Mouse (Mus musculus): ENCODE data around the gene Six6. TPM values are rescaled to one million over a fixed set of nuclear protein-coding genes. Genes with fewer than 3 reads are reported as not detected.

Gene Six6
- polyA plus RNA-seq, 1 experiment from 2014 or later: 0.14 TPM

- Histone ChIP-seq H3K4me3 (no peak overlapping the region), H3K27ac (no peak overlapping the region), H3K9me3 (no peaks in the 10 kb centered on the region), H3K36me3 (no peaks in the 10 kb centered on the region), H3K27me3 (ENCODE audit: insufficient read depth, poor library complexity, severe bottlenecking) (peaks cover 87% of the 10 kb centered on the region), H3K4me1 (replicated peaks) (peaks cover 10% of the 10 kb centered on the region; the same call in 1 of the 2 replicates)
- WGBS: 15% methylated on average over 6 of the region's 6 CpGs
- DNase-seq (ENCODE audit: low spot score): peak; percentile 33
Observed at GRCm38 (mm10) chr12:72973161-72973560, 33.5 kb downstream of the Six6 start.

- Histone ChIP-seq H3K9me3 (no peaks in the 10 kb centered on the region), H3K27me3 (ENCODE audit: insufficient read depth, poor library complexity, severe bottlenecking) (peaks cover 69% of the 10 kb centered on the region), H3K36me3 (no peaks in the 10 kb centered on the region), H3K27ac (no peak overlapping the region), H3K4me3 (peak overlapping the region; percentile 40), H3K4me1 (replicated peaks) (peaks cover 10% of the 10 kb centered on the region; the same call in 1 of the 2 replicates)
- 3% methylated on average over 7 of the region's 7 CpGs for WGBS
- no peak for DNase-seq (ENCODE audit: low spot score)
Observed at GRCm38 (mm10) chr12:72976172-72976571, 36.5 kb downstream of the Six6 start.

- H3K4me3 ChIP-seq: peak overlapping the region; percentile 40
- H3K27ac ChIP-seq: no peak overlapping the region
- H3K4me1 ChIP-seq (replicated peaks): peaks cover 10% of the 10 kb centered on the region; the same call in 1 of the 2 replicates
- DNase-seq (ENCODE audit: low spot score): peak; percentile 77
- H3K27me3 ChIP-seq (ENCODE audit: insufficient read depth, poor library complexity, severe bottlenecking): peaks cover 63% of the 10 kb centered on the region
- no peaks in the 10 kb centered on the region for H3K9me3 ChIP-seq
- no peaks in the 10 kb centered on the region for H3K36me3 ChIP-seq
- 4% methylated on average over 12 of the region's 12 CpGs for WGBS
Observed at GRCm38 (mm10) chr12:72976718-72977117, 37.0 kb downstream of the Six6 start.

GRCm38 (mm10) chr12:72977851-72978250 lies 38.2 kb downstream of the Six6 start:
- Histone ChIP-seq H3K27me3 (ENCODE audit: insufficient read depth, poor library complexity, severe bottlenecking) (peaks cover 60% of the 10 kb centered on the region), H3K4me1 (replicated peaks) (peaks cover 10% of the 10 kb centered on the region; the same call in 1 of the 2 replicates), H3K4me3 (no peak overlapping the region), H3K9me3 (no peaks in the 10 kb centered on the region), H3K36me3 (no peaks in the 10 kb centered on the region), H3K27ac (no peak overlapping the region)
- no peak for DNase-seq (ENCODE audit: low spot score)
- WGBS: 88% methylated on average over 3 of the region's 3 CpGs

- Histone ChIP-seq H3K36me3 (no peaks in the 10 kb centered on the region), H3K27me3 (ENCODE audit: insufficient read depth, poor library complexity, severe bottlenecking) (peaks cover 49% of the 10 kb centered on the region), H3K4me1 (replicated peaks) (peaks cover 10% of the 10 kb centered on the region; the same call in 1 of the 2 replicates), H3K27ac (no peak overlapping the region), H3K4me3 (no peak overlapping the region), H3K9me3 (no peaks in the 10 kb centered on the region)
- DNase-seq (ENCODE audit: low spot score): no peak
- 82% methylated on average over 5 of the region's 5 CpGs for WGBS
Observed at GRCm38 (mm10) chr12:72979236-72979635, 39.5 kb downstream of the Six6 start.

DNA sequence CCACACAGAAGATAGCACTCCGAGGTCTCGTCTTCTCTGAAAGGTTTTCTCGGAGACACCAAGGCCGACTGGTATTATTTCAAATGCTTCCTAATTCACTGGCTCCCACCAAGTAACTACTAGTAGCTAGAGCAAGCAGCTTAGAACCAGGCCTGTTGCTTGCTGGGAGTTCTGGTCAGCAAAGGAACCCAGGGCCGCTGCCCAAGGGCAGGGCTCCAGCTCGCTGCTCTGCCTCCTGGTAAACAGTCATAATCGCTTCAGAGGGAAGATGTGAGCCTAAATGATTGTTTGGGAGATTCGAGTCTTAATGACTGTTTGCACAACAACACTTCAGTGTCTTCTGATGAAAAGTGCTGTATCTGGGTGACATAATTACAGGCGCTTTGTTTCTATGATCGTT lies 42.9 kb downstream of the Six6 start:
- no peaks in the 10 kb centered on the region for H3K9me3 ChIP-seq
- no peak for DNase-seq (ENCODE audit: low spot score)
- no peak overlapping the region for H3K27ac ChIP-seq
- H3K36me3 ChIP-seq: no peaks in the 10 kb centered on the region
- no peak overlapping the region for H3K4me3 ChIP-seq
- 84% methylated on average over 10 of the region's 10 CpGs for WGBS
- H3K4me1 ChIP-seq (replicated peaks): no peaks in the 10 kb centered on the region
- peaks cover 18% of the 10 kb centered on the region for H3K27me3 ChIP-seq (ENCODE audit: insufficient read depth, poor library complexity, severe bottlenecking)

- no peak overlapping the region for H3K27ac ChIP-seq
- no peaks in the 10 kb centered on the region for H3K4me1 ChIP-seq (replicated peaks)
- WGBS: 86% methylated on average over 8 of the region's 8 CpGs
- no peak for DNase-seq (ENCODE audit: low spot score)
- H3K4me3 ChIP-seq: no peak overlapping the region
- no peaks in the 10 kb centered on the region for H3K9me3 ChIP-seq
- H3K27me3 ChIP-seq (ENCODE audit: insufficient read depth, poor library complexity, severe bottlenecking): peaks cover 13% of the 10 kb centered on the region
- no peaks in the 10 kb centered on the region for H3K36me3 ChIP-seq
Observed at GRCm38 (mm10) chr12:72983071-72983857, 43.6 kb downstream of the Six6 start.

Other genes with a start within 250 kb of the Six6 start
- gene Ppm1a, start 182.4 kb upstream of the Six6 start, polyA plus RNA-seq (2016; fragmentation: Nextera tagmentation; extraction: Ambion mirVana): 43.9 and 54.3 TPM in 2 replicates
- 2.0 and 2.3 TPM in 2 replicates for gene 4930447C04Rik, start 882 bp downstream of the Six6 start, polyA plus RNA-seq (2016; fragmentation: Nextera tagmentation; extraction: Ambion mirVana)
- 21.1 and 33.5 TPM in 2 replicates for gene Six1, start 114.0 kb downstream of the Six6 start, polyA plus RNA-seq (2016; fragmentation: Nextera tagmentation; extraction: Ambion mirVana)
- 5.0 and 8.6 TPM in 2 replicates for gene Six4, start 173.6 kb downstream of the Six6 start, polyA plus RNA-seq (2016; fragmentation: Nextera tagmentation; extraction: Ambion mirVana)
- gene Mnat1, start 183.8 kb downstream of the Six6 start, polyA plus RNA-seq (2016; fragmentation: Nextera tagmentation; extraction: Ambion mirVana): 29.1 and 36.3 TPM in 2 replicates

All from hindbrain, embryonic 10.5 days (tissue).